Mouse (Mus musculus) WW6 (cell line): ENCODE measurements around the gene Gm26602.

ENCODE experiments used
- DNase-seq: peaks from one replicate; pipeline ENCODE4 v3.0.0-alpha.2; 2013; ENCODE audit warnings: low read depth, low spot score

The Gm26602 gene

GRCm38 (mm10) chr10:79910556-79910955 is at the start of gene Gm26602:
Gm26602 (plus strand) TSS chr10:79910856.
- DNase-seq: no peak

- no peak for DNase-seq
Measured at GRCm38 (mm10) chr10:79861230-79862048, 49.2 kb upstream of the Gm26602 start.

- DNase-seq: no peak
Measured at GRCm38 (mm10) chr10:79862049-79862788, 48.4 kb upstream of the Gm26602 start.

GRCm38 (mm10) chr10:79862925-79863324 is 47.7 kb upstream of the Gm26602 start:
- no peak for DNase-seq

- no peak for DNase-seq
Measured at GRCm38 (mm10) chr10:79864351-79865188, 46.1 kb upstream of the Gm26602 start.

- DNase-seq: no peak
Measured at GRCm38 (mm10) chr10:79865189-79865601, 45.5 kb upstream of the Gm26602 start.

GRCm38 (mm10) chr10:79865801-79866295 is 44.8 kb upstream of the Gm26602 start:
- no peak for DNase-seq

GRCm38 (mm10) chr10:79866601-79867000 is 44.1 kb upstream of the Gm26602 start:
- no peak for DNase-seq

GRCm38 (mm10) chr10:79871845-79872244 is 38.8 kb upstream of the Gm26602 start:
- DNase-seq: no peak

GRCm38 (mm10) chr10:79872862-79873261 is 37.8 kb upstream of the Gm26602 start:
- DNase-seq: no peak

- no peak for DNase-seq
Measured at GRCm38 (mm10) chr10:79873313-79873712, 37.3 kb upstream of the Gm26602 start.

GRCm38 (mm10) chr10:79873715-79874289 is 36.9 kb upstream of the Gm26602 start:
- no peak for DNase-seq

- no peak for DNase-seq
Measured at GRCm38 (mm10) chr10:79874290-79874862, 36.3 kb upstream of the Gm26602 start, which contains the start of the genes Prtn3 and Plppr3. Prtn3 (plus strand) TSS chr10:79874476. Plppr3 (minus strand) TSS chr10:79874634.

- no peak for DNase-seq
Measured at GRCm38 (mm10) chr10:79877174-79877573, 33.5 kb upstream of the Gm26602 start.

GRCm38 (mm10) chr10:79877757-79878156 is 32.9 kb upstream of the Gm26602 start:
- no peak for DNase-seq

- no peak for DNase-seq
Measured at GRCm38 (mm10) chr10:79879527-79879926, 31.1 kb upstream of the Gm26602 start.

GRCm38 (mm10) chr10:79880721-79881120 is 29.9 kb upstream of the Gm26602 start:
- peak; percentile 49 for DNase-seq

GRCm38 (mm10) chr10:79881981-79882380 is 28.7 kb upstream of the Gm26602 start:
- DNase-seq: no peak

- DNase-seq: peak; percentile 52
Measured at GRCm38 (mm10) chr10:79883297-79884084, 27.2 kb upstream of the Gm26602 start.

- DNase-seq: no peak
Measured at GRCm38 (mm10) chr10:79884446-79884845, 26.2 kb upstream of the Gm26602 start.
